Mouse (Mus musculus) hindbrain, embryonic 12.5 days (tissue): ENCODE measurements around the gene Ptpn18. TPM values are rescaled to one million over a fixed set of nuclear protein-coding genes. Genes with fewer than 3 reads are reported as not detected.
A peak's percentile ranks its signal among the peaks of the same experiment; 100 is the strongest.

Experiments used
- ATAC-seq: fragments of 200-750 bp; cut with Nextera tagmentation; 2 replicates; pipeline ENCODE4 v1.8.0; 2017; ENCODE audit warnings: moderate TSS enrichment; ENCODE audit not compliant: low FRiP score
- H3K27ac ChIP-seq: fragments of 300-500 bp; sonication (generic); 2 replicates; pipeline ENCODE4 v1.5.1; 2016; ENCODE audit warnings: mild to moderate bottlenecking
- H3K27me3 ChIP-seq: fragments of 300-500 bp; sonication (generic); 2 replicates; pipeline ENCODE4 v1.6.1; 2016; ENCODE audit warnings: mild to moderate bottlenecking
- H3K36me3 ChIP-seq: fragments of 300-500 bp; sonication (generic); 2 replicates; pipeline ENCODE4 v1.6.1; 2016; ENCODE audit warnings: mild to moderate bottlenecking
- H3K4me1 ChIP-seq: fragments of 300-500 bp; sonication (generic); 2 replicates; pipeline ENCODE4 v1.6.1; 2016
- H3K4me2 ChIP-seq: fragments of 300-500 bp; sonication (generic); replicated peaks from 2 replicates; pipeline ENCODE4 v1.6.1; 2016; ENCODE audit warnings: mild to moderate bottlenecking
- H3K4me3 ChIP-seq: fragments of 300-500 bp; sonication (generic); 2 replicates; pipeline ENCODE4 v1.5.1; 2016; ENCODE audit warnings: mild to moderate bottlenecking
- H3K9ac ChIP-seq: fragments of 300-500 bp; sonication (generic); 2 replicates; pipeline ENCODE4 v1.6.1; 2016; ENCODE audit warnings: mild to moderate bottlenecking, moderate library complexity
- H3K9me3 ChIP-seq: fragments of 300-500 bp; sonication (generic); replicated peaks from 2 replicates; pipeline ENCODE4 v1.6.1; 2016; ENCODE audit warnings: mild to moderate bottlenecking
- WGBS: fragments of 180-500 bp; shearing (Covaris S2); methylation state at CpG from one replicate; pipeline ENCODE4 v1.1.7; 2016; 5-methylcytosine and 5-hydroxymethylcytosine counted together
- polyA plus RNA-seq: library from polyadenylated mRNA; unstranded; fragments of >200 nt; fragmentation: Nextera tagmentation; extraction: Ambion mirVana; gene quantifications from 2 replicates; pipeline ENCODE4 v1.2.1, GENCODE M21; 2016

Ptpn18 gene
- polyA plus RNA-seq, 1 experiment from 2014 or later = 6.9 TPM

- H3K9ac ChIP-seq = no peak overlapping the region
- H3K9me3 ChIP-seq = no peaks in the 10 kb centered on the region
- no peak for ATAC-seq
- H3K27me3 ChIP-seq = peaks cover 31% of the 10 kb centered on the region
- H3K4me1 ChIP-seq = peaks cover 13% of the 10 kb centered on the region
- no peaks in the 10 kb centered on the region for H3K36me3 ChIP-seq
- H3K27ac ChIP-seq = no peak overlapping the region
- no peak overlapping the region for H3K4me2 ChIP-seq
- H3K4me3 ChIP-seq = no peak overlapping the region
- WGBS = 65% methylated on average over 5 of the region's 5 CpGs
These were observed 10.2 kb downstream of the Ptpn18 start for GRCm38 (mm10) chr1:34469801-34470200.

- Histone ChIP-seq H3K4me3 (peak overlapping the region; percentile 45), H3K27me3 (peaks cover 31% of the 10 kb centered on the region), H3K36me3 (no peaks in the 10 kb centered on the region), H3K4me2 (peak overlapping the region; percentile 88), H3K4me1 (peaks cover 13% of the 10 kb centered on the region), H3K27ac (no peak overlapping the region), H3K9me3 (no peaks in the 10 kb centered on the region), H3K9ac (peak overlapping the region; percentile 41)
- peak; percentile 60 for ATAC-seq
- WGBS = 1% methylated on average over 42 of the region's 43 CpGs
These were observed 13.1 kb downstream of the Ptpn18 start for GRCm38 (mm10) chr1:34472427-34473300.

- H3K36me3 ChIP-seq = no peaks in the 10 kb centered on the region
- H3K4me3 ChIP-seq = no peak overlapping the region
- no peaks in the 10 kb centered on the region for H3K4me1 ChIP-seq
- H3K27me3 ChIP-seq = peaks cover under 1% of the 10 kb centered on the region; the same call in 1 of the 2 replicates
- H3K27ac ChIP-seq = no peak overlapping the region
- ATAC-seq = no peak
- no peaks in the 10 kb centered on the region for H3K9me3 ChIP-seq
- 68% methylated on average over 11 of the region's 11 CpGs for WGBS
- H3K4me2 ChIP-seq = no peak overlapping the region
- H3K9ac ChIP-seq = no peak overlapping the region
These were observed 19.5 kb downstream of the Ptpn18 start for GRCm38 (mm10) chr1:34478891-34479655.

GRCm38 (mm10) chr1:34480801-34481200 lies 21.2 kb downstream of the Ptpn18 start:
- Histone ChIP-seq H3K36me3 (no peaks in the 10 kb centered on the region), H3K4me3 (no peak overlapping the region), H3K4me2 (no peak overlapping the region), H3K4me1 (peaks cover 5% of the 10 kb centered on the region; the same call in 1 of the 2 replicates), H3K9ac (no peak overlapping the region), H3K27me3 (0 out of 2 replicates have a peak, but pooled peaks cover 3% of the 10 kb centered on the region), H3K9me3 (no peaks in the 10 kb centered on the region), H3K27ac (no peak overlapping the region)
- WGBS = 80% methylated on average over 5 of the region's 5 CpGs
- no peak for ATAC-seq

- no peaks in the 10 kb centered on the region for H3K36me3 ChIP-seq
- peaks cover 5% of the 10 kb centered on the region; the same call in 1 of the 2 replicates for H3K4me1 ChIP-seq
- no peak overlapping the region for H3K27ac ChIP-seq
- no peak for ATAC-seq
- no peak overlapping the region for H3K4me3 ChIP-seq
- 87% methylated on average over 5 of the region's 5 CpGs for WGBS
- H3K4me2 ChIP-seq = no peak overlapping the region
- 0 out of 2 replicates have a peak, but pooled peaks cover 3% of the 10 kb centered on the region for H3K27me3 ChIP-seq
- H3K9me3 ChIP-seq = no peaks in the 10 kb centered on the region
- no peak overlapping the region for H3K9ac ChIP-seq
These were observed 22.5 kb downstream of the Ptpn18 start for GRCm38 (mm10) chr1:34481920-34482669.

- Histone ChIP-seq H3K4me2 (no peak overlapping the region), H3K9ac (no peak overlapping the region), H3K27ac (no peak overlapping the region), H3K27me3 (0 out of 2 replicates have a peak, but pooled peaks cover 3% of the 10 kb centered on the region), H3K4me3 (no peak overlapping the region), H3K4me1 (peaks cover 5% of the 10 kb centered on the region; the same call in 1 of the 2 replicates), H3K9me3 (no peaks in the 10 kb centered on the region), H3K36me3 (no peaks in the 10 kb centered on the region)
- WGBS = 76% methylated on average over 10 of the region's 10 CpGs
- ATAC-seq = no peak
These were observed 24.9 kb downstream of the Ptpn18 start for GRCm38 (mm10) chr1:34484470-34484869.

- Histone ChIP-seq H3K9ac (no peak overlapping the region; the same call in 1 of the 2 replicates), H3K36me3 (no peaks in the 10 kb centered on the region), H3K27ac (no peak overlapping the region), H3K27me3 (0 out of 2 replicates have a peak, but pooled peaks cover 3% of the 10 kb centered on the region), H3K9me3 (no peaks in the 10 kb centered on the region), H3K4me3 (peak overlapping the region; percentile 24), H3K4me1 (peaks cover 5% of the 10 kb centered on the region; the same call in 1 of the 2 replicates), H3K4me2 (peak overlapping the region; percentile 46)
- ATAC-seq = no peak
- 12% methylated on average over 25 of the region's 25 CpGs for WGBS
These were observed 26.1 kb downstream of the Ptpn18 start for GRCm38 (mm10) chr1:34485461-34486188.

- Histone ChIP-seq H3K36me3 (no peaks in the 10 kb centered on the region), H3K4me1 (peaks cover 5% of the 10 kb centered on the region; the same call in 1 of the 2 replicates), H3K9ac (no peak overlapping the region), H3K27me3 (0 out of 2 replicates have a peak, but pooled peaks cover 3% of the 10 kb centered on the region), H3K4me3 (no peak overlapping the region), H3K4me2 (no peak overlapping the region), H3K27ac (no peak overlapping the region), H3K9me3 (no peaks in the 10 kb centered on the region)
- 89% methylated on average over 3 of the region's 3 CpGs for WGBS
- ATAC-seq = no peak
These were observed 27.8 kb downstream of the Ptpn18 start for GRCm38 (mm10) chr1:34487383-34487782.

- Histone ChIP-seq H3K4me1 (peaks cover 5% of the 10 kb centered on the region; the same call in 1 of the 2 replicates), H3K27me3 (no peaks in the 10 kb centered on the region), H3K27ac (no peak overlapping the region), H3K9me3 (no peaks in the 10 kb centered on the region), H3K4me3 (no peak overlapping the region), H3K36me3 (no peaks in the 10 kb centered on the region), H3K9ac (no peak overlapping the region), H3K4me2 (no peak overlapping the region)
- ATAC-seq = no peak
- 91% methylated on average over 6 of the region's 6 CpGs for WGBS
These were observed 30.4 kb downstream of the Ptpn18 start for GRCm38 (mm10) chr1:34489852-34490541.

- no peaks in the 10 kb centered on the region for H3K36me3 ChIP-seq
- no peak for ATAC-seq
- H3K9ac ChIP-seq = no peak overlapping the region
- no peak overlapping the region for H3K4me2 ChIP-seq
- no peak overlapping the region for H3K27ac ChIP-seq
- 89% methylated on average over 4 of the region's 4 CpGs for WGBS
- no peaks in the 10 kb centered on the region for H3K27me3 ChIP-seq
- no peaks in the 10 kb centered on the region for H3K4me1 ChIP-seq
- no peaks in the 10 kb centered on the region for H3K9me3 ChIP-seq
- no peak overlapping the region for H3K4me3 ChIP-seq
These were observed 31.9 kb downstream of the Ptpn18 start for GRCm38 (mm10) chr1:34491480-34491879.

GRCm38 (mm10) chr1:34502991-34503390 lies 43.4 kb downstream of the Ptpn18 start:
- Histone ChIP-seq H3K27me3 (no peaks in the 10 kb centered on the region), H3K9me3 (no peaks in the 10 kb centered on the region), H3K4me3 (no peak overlapping the region), H3K9ac (no peak overlapping the region), H3K27ac (no peak overlapping the region), H3K4me2 (no peak overlapping the region), H3K4me1 (no peaks in the 10 kb centered on the region), H3K36me3 (no peaks in the 10 kb centered on the region)
- 29% methylated on average over 3 of the region's 3 CpGs for WGBS
- ATAC-seq = no peak
